Mouse (Mus musculus) MEL (cell line): ENCODE results near the gene Mesd. TPM values are rescaled to one million over a fixed set of nuclear protein-coding genes. Genes with fewer than 3 reads are reported as not detected.

Source experiments
- DNase-seq: peaks from one replicate; pipeline ENCODE4 v3.0.0; 2011; ENCODE audit warnings: low read depth, low spot score
- H3K27ac ChIP-seq: 2 replicates; pipeline ENCODE4 v1.5.1; 2012; ENCODE audit warnings: low read depth, mild to moderate bottlenecking, control low read depth, low read length, moderate library complexity; ENCODE audit not compliant: control insufficient read depth
- H3K27me3 ChIP-seq, 2 experiments: fragments of 150-350 bp in 1 of 2; sonication (generic) in 1 of 2; 2 replicates each; pipeline ENCODE4 v1.6.1; 2012; ENCODE audit warnings: low read length in 2 of 2, mild to moderate bottlenecking in 2 of 2, improper control_type of control experiment in 1 of 2, moderate library complexity in 1 of 2; ENCODE audit not compliant: insufficient read depth in 2 of 2, control insufficient read depth in 1 of 2
- H3K36me3 ChIP-seq, 2 experiments: 2 replicates each; pipeline ENCODE4 v1.6.1; 2012 to 2014; ENCODE audit warnings: low read length in 2 of 2, improper control_type of control experiment in 1 of 2, inconsistent platforms in 1 of 2, mild to moderate bottlenecking in 1 of 2; ENCODE audit not compliant: insufficient read depth in 2 of 2, control insufficient read depth in 1 of 2
- H3K4me1 ChIP-seq, 2 experiments: fragments of 150-350 bp in 1 of 2; sonication (generic) in 1 of 2; 2 replicates each; pipeline ENCODE4 v1.6.1; 2012; ENCODE audit warnings: low read length in 2 of 2, improper control_type of control experiment in 1 of 2, mild to moderate bottlenecking in 1 of 2; ENCODE audit not compliant: insufficient read depth in 2 of 2, control insufficient read depth in 1 of 2
- H3K4me3 ChIP-seq, 2 experiments: fragments of 150-350 bp in 1 of 2; sonication (generic) in 1 of 2; 2 replicates each; pipeline ENCODE4 v1.5.1; 2012; ENCODE audit warnings: low read depth in 2 of 2, low read length in 2 of 2, mild to moderate bottlenecking in 2 of 2, moderate library complexity in 2 of 2, control low read depth in 1 of 2, improper control_type of control experiment in 1 of 2; ENCODE audit not compliant: control insufficient read depth in 1 of 2, insufficient read depth in 1 of 2
- H3K79me2 ChIP-seq: 2 replicates; pipeline ENCODE4 v1.6.1; 2012; ENCODE audit warnings: mild to moderate bottlenecking, low read length, moderate library complexity; ENCODE audit not compliant: control insufficient read depth, poor library complexity, insufficient read depth
- H3K9ac ChIP-seq: 2 replicates; pipeline ENCODE4 v1.6.1; 2012; ENCODE audit warnings: low read depth, mild to moderate bottlenecking, control low read depth, low read length, moderate library complexity; ENCODE audit not compliant: control insufficient read depth, poor library complexity, severe bottlenecking
- H3K9me3 ChIP-seq: fragments of 150-350 bp; sonication (generic); replicated peaks from 2 replicates; pipeline ENCODE4 v1.6.1; 2012; ENCODE audit warnings: mild to moderate bottlenecking, low read length, improper control_type of control experiment, moderate library complexity; ENCODE audit not compliant: insufficient read depth
- CHD2 ChIP-seq: IDR thresholded peaks from 2 replicates; pipeline ENCODE4 v1.6.1; 2011; ENCODE audit warnings: low read length, improper control_type of control experiment
- CTCF ChIP-seq, 3 experiments: IDR thresholded peaks in 2 of 3; conservative IDR thresholded peaks in 1 of 3; 2 replicates each; pipeline ENCODE4 v1.5.1; 2011 to 2012; ENCODE audit warnings: low read length in 3 of 3, low read depth in 2 of 3, mild to moderate bottlenecking in 2 of 3, improper control_type of control experiment in 1 of 3, inconsistent platforms in 1 of 3, mixed read lengths in 1 of 3, moderate library complexity in 1 of 3; ENCODE audit not compliant: control insufficient read depth in 1 of 3, insufficient read depth in 1 of 3, poor library complexity in 1 of 3, severe bottlenecking in 1 of 3
- ELF1 ChIP-seq: IDR thresholded peaks from 2 replicates; pipeline ENCODE4 v1.6.1; 2014; ENCODE audit warnings: low read depth, mild to moderate bottlenecking, inconsistent platforms, low read length, improper control_type of control experiment, moderate library complexity
- EP300 ChIP-seq, 2 experiments: IDR thresholded peaks; 2 replicates each; pipeline ENCODE4 v1.6.1; 2011; ENCODE audit warnings: improper control_type of control experiment in 2 of 2, low read length in 2 of 2, low read depth in 1 of 2, mild to moderate bottlenecking in 1 of 2
- ETS1 ChIP-seq: IDR thresholded peaks from 2 replicates; pipeline ENCODE4 v1.6.1; 2012; ENCODE audit warnings: low read depth, mild to moderate bottlenecking, inconsistent platforms, low read length, improper control_type of control experiment, moderate library complexity
- GATA1 ChIP-seq: IDR thresholded peaks from 2 replicates; pipeline ENCODE4 v1.6.1; 2011; ENCODE audit warnings: low read depth, low read length, improper control_type of control experiment
- JUND ChIP-seq: IDR thresholded peaks from 2 replicates; pipeline ENCODE4 v1.6.1; 2011; ENCODE audit warnings: low read depth, mild to moderate bottlenecking, improper control_type of control experiment, low read length
- KAT2A ChIP-seq: conservative IDR thresholded peaks from 2 replicates; pipeline ENCODE4 v1.6.1; 2012; ENCODE audit warnings: low read depth, low read length, improper control_type of control experiment, inconsistent platforms
- MXI1 ChIP-seq: IDR thresholded peaks from 2 replicates; pipeline ENCODE4 v1.6.1; 2011; ENCODE audit warnings: mild to moderate bottlenecking, low read depth, low read length, improper control_type of control experiment
- MYB ChIP-seq: IDR thresholded peaks from 2 replicates; pipeline ENCODE4 v1.6.1; 2011; ENCODE audit warnings: mild to moderate bottlenecking, low read depth, low read length, improper control_type of control experiment
- MYC ChIP-seq: IDR thresholded peaks from 2 replicates; pipeline ENCODE4 v1.6.1; 2011; ENCODE audit warnings: low read depth, mild to moderate bottlenecking, low read length, improper control_type of control experiment, moderate library complexity
- NRF1 ChIP-seq: IDR thresholded peaks from 2 replicates; pipeline ENCODE4 v1.6.1; 2014; ENCODE audit warnings: low read depth, mild to moderate bottlenecking, inconsistent platforms, low read length, improper control_type of control experiment, moderate library complexity; ENCODE audit not compliant: poor library complexity, insufficient read depth, severe bottlenecking
- POLR2A ChIP-seq, 2 experiments: IDR thresholded peaks; 2 replicates each; pipeline ENCODE4 v1.6.1; 2011 to 2012; ENCODE audit warnings: low read length in 2 of 2, mild to moderate bottlenecking in 2 of 2, control low read depth in 1 of 2, improper control_type of control experiment in 1 of 2, low read depth in 1 of 2, moderate library complexity in 1 of 2; ENCODE audit not compliant: control insufficient read depth in 1 of 2, insufficient read depth in 1 of 2, poor library complexity in 1 of 2
- POLR2AphosphoS2 ChIP-seq: IDR thresholded peaks from 2 replicates; pipeline ENCODE4 v1.6.1; 2011; ENCODE audit warnings: low read length, improper control_type of control experiment
- UBTF ChIP-seq: IDR thresholded peaks from 2 replicates; pipeline ENCODE4 v1.6.1; 2012; ENCODE audit warnings: low read depth, mild to moderate bottlenecking, inconsistent platforms, low read length, improper control_type of control experiment, moderate library complexity, borderline replicate concordance; ENCODE audit not compliant: insufficient read depth
- USF1 ChIP-seq: IDR thresholded peaks from 2 replicates; pipeline ENCODE4 v1.6.1; 2014; ENCODE audit warnings: low read depth, mild to moderate bottlenecking, inconsistent platforms, low read length, improper control_type of control experiment, moderate library complexity
- USF2 ChIP-seq, 2 experiments: IDR thresholded peaks; 2 replicates each; pipeline ENCODE4 v1.6.1; 2011 to 2012; ENCODE audit warnings: improper control_type of control experiment in 2 of 2, low read length in 2 of 2, borderline replicate concordance in 1 of 2, inconsistent platforms in 1 of 2, low read depth in 1 of 2, mild to moderate bottlenecking in 1 of 2; ENCODE audit not compliant: insufficient read depth in 1 of 2
- ZC3H11A ChIP-seq: IDR thresholded peaks from 2 replicates; pipeline ENCODE4 v1.6.1; 2012; ENCODE audit warnings: low read depth, mild to moderate bottlenecking, inconsistent platforms, low read length, improper control_type of control experiment
- ZKSCAN1 ChIP-seq: IDR thresholded peaks from 2 replicates; pipeline ENCODE4 v1.6.1; 2012; ENCODE audit warnings: low read depth, mild to moderate bottlenecking, inconsistent platforms, low read length, improper control_type of control experiment, moderate library complexity
- polyA plus RNA-seq, 2 experiments: library from polyadenylated mRNA; stranded (reverse) in 1 of 2; unstranded in 1 of 2; fragments of >175 nt in 1 of 2; fragments of >200 nt in 1 of 2; gene quantifications; 2 replicates each; pipeline versions ENCODE4 v1.2.1 to v1.2.4; 2012; ENCODE audit warnings: low replicate concordance in 2 of 2, low read depth in 1 of 2; ENCODE audit not compliant: insufficient read length in 2 of 2, insufficient read depth in 1 of 2, missing spikeins in 1 of 2
- total RNA-seq: library from RNA; depleted of rRNA; stranded (reverse); fragments of 300-350 nt; gene quantifications from 2 replicates; pipeline ENCODE4 v1.2.3, GENCODE M21; 2012

The Mesd gene
- total and polyA plus RNA-seq, 3 experiments = 64.5 to 135 (median 83.3) TPM

- Histone ChIP-seq H3K27me3 (no peaks in the 10 kb centered on the region), H3K79me2 (no peaks in the 10 kb centered on the region; the same call in 1 of the 2 replicates), H3K36me3 (peaks cover 7 to 19% of the 10 kb centered on the region in 2 experiments), H3K9ac (no peak overlapping the region), H3K27ac (no peak overlapping the region), H3K4me1 (peaks cover 11 to 25% of the 10 kb centered on the region in 2 experiments), H3K9me3 (no peaks in the 10 kb centered on the region), H3K4me3 (no peak overlapping the region)
- no peak for TF ChIP-seq CHD2
- no peak for DNase-seq
Observed at GRCm38 (mm10) chr7:83901425-83901824, 17.2 kb downstream of the Mesd start.

DNA sequence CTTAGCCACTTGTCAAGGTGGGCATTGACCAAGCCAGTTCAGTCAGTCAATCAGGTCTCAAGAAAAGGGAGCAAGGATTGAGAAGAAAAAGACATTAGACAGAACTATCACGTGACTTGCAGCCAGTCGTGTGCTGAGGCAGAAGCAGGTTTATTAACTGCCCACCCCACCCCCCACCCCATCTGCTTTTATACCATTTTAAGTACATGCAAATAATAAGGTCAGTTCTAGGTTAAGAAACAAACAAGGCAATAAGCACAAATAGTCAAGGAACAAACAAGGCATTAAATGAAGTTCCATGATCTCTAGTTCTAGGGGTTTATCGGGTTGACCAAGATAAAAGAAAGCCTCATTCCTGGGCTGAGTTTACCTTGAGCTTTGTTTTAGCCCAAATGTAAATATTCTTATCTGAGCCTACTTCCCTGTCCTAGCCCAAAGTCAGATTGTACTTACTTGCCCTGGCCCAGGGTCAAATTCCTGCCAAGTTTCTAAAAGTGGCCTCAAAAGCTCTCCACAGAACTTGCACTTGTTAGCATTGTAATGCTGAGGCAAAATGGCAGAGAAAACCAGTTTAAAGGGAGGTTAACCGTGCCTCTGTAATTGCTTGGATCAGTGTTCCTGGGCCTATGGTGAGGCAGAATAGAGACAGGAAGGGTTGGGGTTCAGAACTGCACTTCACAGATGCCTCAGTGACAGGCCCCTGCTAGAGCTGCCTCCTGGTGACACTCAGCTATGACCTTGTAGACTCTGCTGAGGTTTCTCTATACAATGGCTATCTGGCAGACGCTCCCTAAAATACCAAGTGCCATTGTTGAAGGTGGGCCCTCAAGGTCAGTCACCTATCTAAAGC lies 18.3 kb downstream of the Mesd start:
- Histone ChIP-seq H3K4me3 (no peak overlapping the region), H3K9ac (no peak overlapping the region), H3K9me3 (no peaks in the 10 kb centered on the region), H3K27ac (no peak overlapping the region), H3K79me2 (no peaks in the 10 kb centered on the region; the same call in 1 of the 2 replicates), H3K4me1 (peaks cover 7 to 18% of the 10 kb centered on the region in 2 experiments), H3K36me3 (peaks cover 4 to 10% of the 10 kb centered on the region in 2 experiments), H3K27me3 (no peaks in the 10 kb centered on the region)
- no peak for TF ChIP-seq POLR2A (IDR thresholded peaks at IDR 0.05; ENCODE audit: control insufficient read depth in 1 of 2, insufficient read depth in 1 of 2, low read depth in 1 of 2, low read length in 2 of 2, poor library complexity in 1 of 2)
- no peak for TF ChIP-seq MXI1
- peak; percentile 52; the same call in 1 of the 2 replicates for TF ChIP-seq GATA1
- no peak for TF ChIP-seq KAT2A
- no peak for TF ChIP-seq POLR2AphosphoS2
- peak; percentile 6 to 23; a peak in 2 of 4 replicates for TF ChIP-seq EP300 (IDR thresholded peaks at IDR 0.05; ENCODE audit: low read depth in 1 of 2, low read length in 2 of 2)
- TF ChIP-seq UBTF = no peak
- DNase-seq = no peak

GRCm38 (mm10) chr7:83904831-83905230 lies 20.6 kb downstream of the Mesd start:
- H3K4me1 ChIP-seq = peaks cover 2 to 5% of the 10 kb centered on the region in 2 experiments
- no peak overlapping the region for H3K4me3 ChIP-seq
- peak; percentile 43 for DNase-seq
- TF ChIP-seq MYC (no peak), USF2 (IDR thresholded peaks at IDR 0.05; ENCODE audit: borderline replicate concordance in 1 of 2, insufficient read depth in 1 of 2, low read depth in 1 of 2, low read length in 2 of 2) (no peak), ETS1 (no peak), USF1 (no peak), CTCF (IDR thresholded peaks at IDR 0.05 in 2 of 3, conservative IDR thresholded peaks at IDR 0.05 in 1 of 3; ENCODE audit: control insufficient read depth in 1 of 3, insufficient read depth in 1 of 3, low read depth in 2 of 3, low read length in 3 of 3, poor library complexity in 1 of 3, severe bottlenecking in 1 of 3) (no peak), GATA1 (no peak), ZKSCAN1 (no peak), JUND (no peak), MYB (no peak), ELF1 (no peak), ZC3H11A (no peak), NRF1 (no peak)
- no peak overlapping the region for H3K9ac ChIP-seq
- H3K9me3 ChIP-seq = no peaks in the 10 kb centered on the region
- H3K27ac ChIP-seq = no peak overlapping the region
- no peaks in the 10 kb centered on the region; a peak in 1 of 4 replicates for H3K27me3 ChIP-seq
- no peaks in the 10 kb centered on the region for H3K79me2 ChIP-seq
- peaks cover 0 to 3% of the 10 kb centered on the region in 2 experiments; a peak in 1 of 4 replicates for H3K36me3 ChIP-seq
